Mouse (Mus musculus) T-helper 2 cell (primary cell): ENCODE measurements around the gene Cdh10.

Experiments used
- in situ Hi-C: fragments of 300-600 bp; cut with MboI, MseI; formaldehyde crosslinking; loops from one replicate; pipeline ENCODE4 v1.15.1; 2025; ENCODE audit warnings: high pct_unique_total_duplicates

Cdh10 gene

GRCm38 (mm10) chr15:18975041-18975440 is 156.3 kb downstream of the Cdh10 start:
- in situ Hi-C loops: no loop called here

- in situ Hi-C loops: no loop called here
Measured at GRCm38 (mm10) chr15:18984891-18985290, 166.1 kb downstream of the Cdh10 start.

DNA sequence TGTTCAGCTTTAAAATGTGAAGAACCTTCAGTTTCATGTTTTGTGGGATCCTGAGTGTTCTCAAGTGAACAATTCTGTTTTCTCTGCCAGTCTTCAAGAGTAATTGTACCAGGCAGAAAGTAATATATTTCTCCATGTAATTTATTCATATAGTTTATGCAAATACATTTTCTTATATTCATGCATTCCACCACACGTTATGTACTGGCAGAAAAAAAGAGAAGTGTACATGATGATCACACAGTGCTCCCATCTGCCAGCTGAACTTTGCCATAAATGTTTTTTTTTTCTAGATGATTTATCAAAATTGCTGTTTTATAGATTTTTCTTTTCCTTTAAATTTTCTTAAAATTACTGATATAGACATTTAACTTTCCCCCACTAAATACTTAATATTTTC is 168.9 kb downstream of the Cdh10 start:
- in situ Hi-C loops: no loop called here

GRCm38 (mm10) chr15:18993512-18993911 is 174.8 kb downstream of the Cdh10 start:
- in situ Hi-C loops: no loop called here

GRCm38 (mm10) chr15:18994294-18994693 is 175.5 kb downstream of the Cdh10 start:
- in situ Hi-C loops: no loop called here

DNA sequence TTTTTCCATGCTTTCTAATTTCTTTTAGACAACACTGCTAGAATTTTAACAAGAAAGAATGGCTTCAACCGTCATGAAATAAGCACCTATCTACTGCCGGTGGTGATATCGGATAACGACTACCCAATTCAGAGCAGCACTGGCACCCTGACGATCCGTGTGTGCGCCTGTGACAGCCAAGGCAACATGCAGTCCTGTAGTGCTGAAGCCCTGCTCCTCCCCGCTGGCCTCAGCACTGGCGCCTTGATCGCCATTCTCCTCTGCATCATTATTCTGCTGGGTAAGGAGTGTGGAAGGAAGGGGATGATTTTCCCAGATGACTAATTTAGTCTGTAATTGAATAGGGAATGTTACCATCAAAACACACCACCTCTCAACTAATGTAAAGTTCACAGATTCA is 192.1 kb downstream of the Cdh10 start:
- in situ Hi-C loops: no loop called here

GRCm38 (mm10) chr15:19032983-19033382 is 214.2 kb downstream of the Cdh10 start:
- in situ Hi-C loops: no loop called here

DNA sequence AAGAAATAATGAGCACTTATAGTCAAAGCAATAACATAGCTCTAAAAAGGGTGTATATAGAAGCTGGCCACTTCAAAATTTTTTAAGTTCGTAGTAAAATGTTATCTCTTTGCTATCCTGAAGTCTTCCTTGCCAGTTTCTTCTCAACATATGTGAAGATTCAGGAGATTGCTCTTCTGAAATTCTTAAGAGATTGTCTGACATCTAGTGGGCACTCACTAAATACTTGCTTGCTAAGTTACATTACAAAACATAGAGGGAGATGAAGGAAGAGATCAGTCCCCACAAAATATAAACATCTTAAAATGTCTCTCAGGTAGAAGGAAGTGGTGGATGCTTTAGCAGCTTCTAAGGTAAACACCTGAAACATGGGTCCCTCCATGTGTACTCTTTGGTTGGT is 221.3 kb downstream of the Cdh10 start:
- in situ Hi-C loops: no loop called here
